Mouse (Mus musculus) heart, postnatal 4 days (tissue): ENCODE results near the gene Chrm5. TPM values are rescaled to one million over a fixed set of nuclear protein-coding genes. Genes with fewer than 3 reads are reported as not detected.
"Not testable (repeated sequence)": the region's sequence is repeated elsewhere in the genome, so short reads cannot be mapped to it uniquely, and the experiment has no call there.

Source experiments
- DNase-seq: peaks from one replicate; pipeline ENCODE4 v3.0.0; 2021
- total RNA-seq, 2 experiments: library from RNA; stranded (reverse); gene quantifications; 2 replicates each; pipeline ENCODE4 v1.2.3; 2021

The Chrm5 gene
- total RNA-seq, 2 experiments from 2014 or later = not detected

DNA sequence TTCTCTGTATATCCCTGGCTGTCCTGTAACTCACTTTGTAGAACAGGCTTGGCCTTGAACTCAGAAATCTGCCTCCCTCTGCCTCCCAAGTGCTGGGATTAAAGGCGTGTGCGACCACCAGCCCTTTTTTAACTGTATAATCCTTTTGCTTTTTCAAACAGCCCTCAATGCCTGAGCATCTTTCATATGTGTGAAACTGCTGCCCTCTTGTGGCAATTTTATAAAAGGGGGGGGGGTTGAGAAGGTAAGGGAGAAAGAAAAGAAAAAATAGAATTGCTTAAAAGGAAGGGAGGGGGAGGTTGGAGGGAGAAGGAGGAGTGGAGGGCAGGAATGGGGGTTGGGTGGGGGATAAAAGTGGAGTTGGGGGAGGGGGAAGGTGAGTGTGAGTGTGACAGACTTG is 995 bp upstream of the Chrm5 start:
- peak; percentile 26 for DNase-seq

GRCm38 (mm10) chr2:112476554-112476953 is 4.0 kb downstream of the Chrm5 start:
- DNase-seq = no peak

DNA sequence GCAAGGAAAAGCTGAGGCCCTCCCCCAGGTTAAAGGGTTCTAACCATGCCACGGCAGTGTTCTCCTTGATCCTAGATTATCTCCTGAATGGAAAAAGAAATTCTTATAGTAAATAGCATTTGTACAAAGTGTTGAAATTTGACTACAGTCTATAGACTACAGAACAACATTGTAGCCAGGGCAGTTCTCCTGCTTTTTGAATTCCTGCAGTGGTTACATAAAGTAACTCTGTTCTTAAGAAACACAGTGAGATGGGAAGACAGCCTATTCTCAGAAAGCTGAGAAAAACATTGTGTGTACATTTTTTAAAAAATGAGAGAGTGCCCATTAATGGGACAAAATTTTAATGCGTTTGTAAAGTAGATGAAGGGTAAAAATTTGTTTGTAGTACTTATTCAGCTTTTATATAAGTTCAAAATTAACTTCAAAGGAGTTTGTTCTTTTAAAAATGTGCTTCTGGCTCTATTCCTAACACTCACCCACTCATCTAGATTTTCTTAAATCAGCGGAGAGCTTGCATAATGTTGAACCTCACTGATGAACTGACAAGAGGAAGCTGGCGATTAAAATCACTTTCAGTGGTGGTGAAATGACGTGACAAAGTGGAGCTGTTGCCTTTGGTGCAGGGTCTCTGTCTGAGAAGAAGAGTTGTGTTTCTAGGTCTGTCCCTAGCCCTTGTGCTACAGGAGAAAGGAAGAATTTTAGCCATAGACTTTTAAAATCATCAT is 5.4 kb downstream of the Chrm5 start:
- no peak for DNase-seq

GRCm38 (mm10) chr2:112472076-112472475 is 8.5 kb downstream of the Chrm5 start:
- DNase-seq = no peak

GRCm38 (mm10) chr2:112470961-112471381 is 9.6 kb downstream of the Chrm5 start:
- DNase-seq = no peak

DNA sequence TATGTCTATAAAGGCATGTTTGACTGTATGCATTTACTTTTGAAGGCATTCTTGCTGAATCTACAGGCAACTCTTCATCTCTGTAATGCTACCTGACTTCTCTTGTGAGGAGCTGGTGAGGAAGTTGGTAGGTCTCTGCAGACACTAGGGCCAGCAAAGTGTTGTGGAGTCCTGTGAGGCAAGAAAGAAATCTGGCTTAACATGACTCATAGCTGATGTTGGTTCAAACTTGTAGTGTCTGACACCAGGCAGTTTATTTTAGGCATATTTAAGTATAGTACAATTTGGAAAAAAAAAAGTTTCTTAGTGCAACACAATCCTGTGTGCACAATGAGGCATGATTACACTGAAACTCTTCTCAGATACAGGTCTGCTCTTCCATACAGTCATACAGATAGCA is 11.0 kb downstream of the Chrm5 start:
- no peak for DNase-seq

- no peak for DNase-seq
Observed at GRCm38 (mm10) chr2:112460557-112460956, 20.0 kb downstream of the Chrm5 start.

DNA sequence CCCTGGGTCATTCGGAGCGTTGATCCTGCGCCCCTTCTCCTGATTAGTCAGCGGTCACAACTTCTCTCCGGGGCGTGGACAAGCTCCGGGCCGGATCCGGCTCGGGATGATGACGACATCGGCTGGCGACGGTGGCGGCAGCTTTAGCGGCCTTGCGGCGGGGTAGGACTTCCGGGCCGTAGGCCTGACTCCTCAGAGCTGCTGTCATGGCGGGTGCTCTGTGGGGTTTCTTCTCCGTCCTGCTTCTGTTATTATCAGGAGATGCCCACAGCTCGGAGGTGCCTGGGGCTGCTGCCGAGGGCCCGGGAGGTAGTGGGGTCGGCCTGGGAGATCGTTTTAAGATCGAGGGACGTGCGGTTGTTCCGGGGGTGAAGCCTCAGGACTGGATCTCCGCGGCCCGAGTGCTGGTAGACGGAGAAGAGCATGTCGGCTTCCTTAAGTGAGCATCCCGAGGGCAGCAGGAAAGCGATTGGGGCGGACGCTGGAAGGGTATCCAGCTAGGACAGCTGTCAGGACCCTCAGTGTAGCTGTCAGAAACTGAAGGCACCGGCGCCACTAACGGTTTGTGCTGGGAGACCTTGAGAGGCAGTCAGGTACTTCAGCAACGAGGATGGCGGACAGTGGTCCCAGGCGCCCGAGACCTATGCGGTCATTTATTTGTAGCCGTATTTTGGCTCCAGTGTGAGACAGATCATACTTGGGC is 25.6 kb downstream of the Chrm5 start, which contains the start of gene Emc7:
Emc7 (plus strand) TSS at position 136 of the 703 bp plus-strand sequence.
- DNase-seq = peak; percentile 99

GRCm38 (mm10) chr2:112454125-112454861 is 26.3 kb downstream of the Chrm5 start:
- no peak for DNase-seq

- not testable (repeated sequence) for DNase-seq
Observed at GRCm38 (mm10) chr2:112452513-112452912, 28.1 kb downstream of the Chrm5 start.

GRCm38 (mm10) chr2:112449597-112450296 is 30.8 kb downstream of the Chrm5 start:
- DNase-seq = peak; percentile 45

- DNase-seq = no peak
Observed at GRCm38 (mm10) chr2:112448510-112449059, 32.0 kb downstream of the Chrm5 start.

- DNase-seq = not testable (repeated sequence)
Observed at GRCm38 (mm10) chr2:112448046-112448445, 32.5 kb downstream of the Chrm5 start.

DNA sequence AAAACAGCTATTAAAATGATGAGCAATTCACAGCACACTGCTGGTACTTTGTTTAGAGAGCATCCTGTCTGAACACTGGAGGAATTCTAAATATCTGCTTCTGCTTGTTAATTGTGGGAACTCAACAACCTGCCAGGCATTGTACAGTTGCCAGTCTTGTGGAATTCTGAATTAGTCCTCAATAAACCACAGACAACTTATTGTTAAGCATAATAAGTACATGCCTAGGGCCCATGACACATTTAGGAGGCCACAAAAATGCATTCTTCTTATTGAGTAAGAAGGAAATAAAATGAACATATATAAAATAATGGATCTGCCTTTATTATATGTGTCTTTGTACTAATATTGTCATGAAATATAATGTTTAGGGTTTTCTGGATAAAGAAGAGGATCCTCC is 35.1 kb downstream of the Chrm5 start:
- no peak for DNase-seq

GRCm38 (mm10) chr2:112443491-112443890 is 37.1 kb downstream of the Chrm5 start:
- no peak for DNase-seq

DNA sequence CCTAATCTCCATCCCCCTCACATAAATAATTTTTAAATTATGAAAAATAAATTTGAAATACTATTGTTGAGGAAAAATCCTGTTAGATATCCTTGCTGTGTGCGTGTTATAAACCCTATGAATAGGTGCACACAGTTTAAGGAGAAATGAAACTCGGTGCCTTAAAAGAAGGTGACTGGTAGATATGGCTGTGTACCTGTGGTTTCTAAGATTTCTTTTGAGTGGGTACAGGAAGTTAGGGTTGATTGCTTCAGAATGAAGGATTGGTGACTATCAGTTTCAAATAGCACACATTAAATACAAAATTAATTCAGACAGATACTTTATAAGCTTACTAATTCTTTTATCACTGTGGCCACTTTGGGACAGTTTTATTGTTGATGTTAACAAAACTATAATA is 43.0 kb downstream of the Chrm5 start:
- DNase-seq = no peak

- no peak for DNase-seq
Observed at GRCm38 (mm10) chr2:112436292-112436691, 44.3 kb downstream of the Chrm5 start.

DNA sequence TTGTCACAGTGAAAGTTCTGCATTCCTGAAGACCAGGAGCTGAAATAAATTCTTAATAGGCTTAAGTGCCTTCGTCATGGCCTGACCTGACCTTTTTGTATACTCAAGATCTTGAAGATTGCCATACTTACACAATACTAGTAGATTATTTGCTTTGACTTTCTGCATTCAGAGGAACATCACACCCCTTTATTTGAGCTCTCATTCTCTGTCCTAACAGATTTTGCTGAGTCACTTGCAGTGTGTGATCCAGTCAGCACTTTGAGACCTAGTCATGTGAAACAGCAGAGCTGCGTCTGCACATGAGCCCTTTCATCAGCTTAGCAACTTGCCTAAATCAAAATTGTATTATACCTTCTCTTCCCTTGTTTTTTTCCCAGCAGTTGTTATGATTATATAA is 47.2 kb downstream of the Chrm5 start:
- no peak for DNase-seq

DNA sequence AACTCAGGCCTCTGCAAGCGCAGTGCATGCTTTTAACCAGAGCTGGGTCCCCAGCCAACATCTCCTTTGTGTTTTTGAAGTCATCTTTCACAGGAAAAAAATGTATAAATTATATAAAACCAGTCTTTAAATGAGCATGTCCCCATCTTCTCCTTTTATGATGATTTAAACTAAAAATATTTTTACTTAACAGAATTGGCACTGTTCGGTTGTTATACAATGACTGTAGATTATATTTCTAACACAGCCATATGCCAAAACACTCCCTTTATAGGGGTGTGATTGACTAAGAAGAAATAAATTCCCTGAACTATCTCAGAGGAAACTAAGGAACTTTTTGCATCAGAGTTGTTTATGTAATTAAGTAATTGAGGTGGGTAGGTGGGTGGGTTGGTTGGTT is 48.0 kb downstream of the Chrm5 start:
- DNase-seq = no peak

DNA sequence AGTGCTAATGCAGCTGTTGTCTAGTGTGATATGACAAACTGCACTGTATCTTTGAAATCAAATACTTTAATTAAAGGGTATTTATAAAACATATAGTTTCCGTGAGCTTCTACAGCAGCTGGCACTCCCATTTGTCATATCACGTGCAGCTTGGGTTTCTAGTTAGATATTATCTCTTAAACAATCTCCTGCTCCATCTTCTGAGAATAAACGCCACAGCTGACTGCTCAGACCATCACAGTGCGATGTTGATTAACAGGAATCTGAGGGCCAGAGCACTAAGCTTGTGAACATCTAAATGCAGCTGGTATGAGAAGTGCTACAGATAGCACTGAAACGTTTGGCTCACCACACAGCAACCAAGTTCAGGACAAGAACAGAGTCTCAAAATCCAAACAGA is 50.2 kb downstream of the Chrm5 start:
- DNase-seq = no peak

GRCm38 (mm10) chr2:112429665-112430064 is 50.9 kb downstream of the Chrm5 start:
- no peak for DNase-seq
